In the genomic region with DNA sequence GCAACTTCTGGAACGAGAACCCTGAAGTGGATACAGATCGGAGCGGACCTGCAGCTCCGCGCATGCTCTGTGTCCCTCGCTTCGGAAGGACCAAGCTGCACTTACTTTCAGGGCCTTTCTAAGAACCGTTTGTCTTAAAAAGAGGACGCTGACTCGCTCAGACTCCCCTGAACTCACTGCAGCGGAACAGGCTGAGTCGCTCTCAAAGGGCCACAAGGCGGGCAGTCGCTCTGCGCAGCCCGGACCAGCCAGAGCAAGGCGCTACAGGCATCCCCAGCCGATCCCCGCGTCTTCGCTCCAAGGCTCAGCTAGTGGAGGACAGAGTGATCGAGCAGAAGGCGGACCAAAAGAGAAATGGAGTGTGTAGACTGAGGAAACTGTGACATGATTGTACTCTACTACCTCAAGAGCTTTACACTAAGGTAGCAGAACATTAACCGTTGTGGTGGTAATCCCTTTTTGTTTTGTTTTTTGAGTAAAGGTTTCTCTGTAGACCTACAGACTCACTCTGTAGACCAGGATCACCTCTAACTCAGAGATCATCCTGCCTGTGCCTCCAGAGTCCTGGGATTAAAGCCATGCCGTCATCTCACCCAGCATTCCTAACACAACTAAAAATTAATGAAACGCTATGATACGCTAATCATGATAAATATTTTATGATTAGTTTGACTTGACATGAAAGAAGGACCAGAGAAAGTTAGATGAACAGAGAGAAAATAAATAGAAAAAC, we compare ENCODE assay signal across 8 mouse cellular contexts. TPM values are rescaled to one million over a fixed set of nuclear protein-coding genes. Genes with fewer than 3 reads are reported as not detected.
DNase-seq lines count a peak whose midpoint lies in the region; ATAC-seq lines count a peak whose summit lies in the region.

A gene (minus strand): TSS at position 266 of the 733 bp plus-strand sequence.

- H3K27me3 ChIP-seq in intestine, embryonic 16.5 days (replicated peaks; ENCODE audit: control insufficient read depth, insufficient read depth, low read length) = no peaks in the 10 kb centered on the region
- H3K27me3 ChIP-seq in midbrain, embryonic 10.5 days (ENCODE audit: low read depth, poor library complexity, severe bottlenecking) = no peaks in the 10 kb centered on the region

- H3K27ac ChIP-seq in intestine, embryonic 16.5 days (ENCODE audit: low read length) = peak within 1 kb of the TSS; percentile 98
- peak within 1 kb of the TSS; percentile 87 for H3K27ac ChIP-seq in midbrain, embryonic 10.5 days (replicated peaks)

- H3K4me2 ChIP-seq in intestine, embryonic 16.5 days (ENCODE audit: low read depth, low read length) = peak within 1 kb of the TSS; percentile 75

- intact Hi-C loops in left cerebral cortex, postnatal 36 days (cut with DNase I) = no loop called here

- H3K36me3 ChIP-seq in intestine, embryonic 16.5 days (ENCODE audit: control insufficient read depth, insufficient read depth, low read length) = peaks cover 16% of the 10 kb centered on the region; the same call in 1 of the 2 replicates
- H3K36me3 ChIP-seq in midbrain, embryonic 10.5 days = peaks cover 60% of the 10 kb centered on the region

- no peaks in the 10 kb centered on the region for H3K9me3 ChIP-seq in intestine, embryonic 16.5 days (ENCODE audit: control insufficient read depth, low read length)
- H3K9me3 ChIP-seq in midbrain, embryonic 10.5 days (replicated peaks) = no peaks in the 10 kb centered on the region

- DNase-seq in adrenal gland, postnatal 10 days = peak; percentile 94
- peak; percentile 89 for DNase-seq in embryo, embryonic 9.5 days (ENCODE audit: extremely low spot score)
- DNase-seq in gastrocnemius, postnatal 4 days (ENCODE audit: low spot score in 2 of 2) = peak; percentile 66 to 82
- peak; percentile 87 to 90 for DNase-seq in left cerebral cortex, postnatal 36 days (ENCODE audit: low spot score in 2 of 2)
- peak; percentile 88 for DNase-seq in midbrain, embryonic 10.5 days (ENCODE audit: low spot score)
- DNase-seq in right cerebral cortex, postnatal 36 days (ENCODE audit: low spot score in 2 of 2) = peak; percentile 81 to 82
- peak; percentile 81 to 82 for DNase-seq in urinary bladder, postnatal 4 days (ENCODE audit: low spot score in 2 of 2)

- peak; percentile 97 for ATAC-seq in intestine, embryonic 16.5 days

- 3% methylated on average over 27 of the region's 27 CpGs for WGBS in intestine, embryonic 16.5 days
- 5% methylated on average over 27 of the region's 27 CpGs for WGBS in midbrain, embryonic 10.5 days

- peak within 1 kb of the TSS; percentile 78 for H3K4me3 ChIP-seq in intestine, embryonic 16.5 days (ENCODE audit: low read length)
- peak within 1 kb of the TSS; percentile 65 for H3K4me3 ChIP-seq in midbrain, embryonic 10.5 days

- H3K9ac ChIP-seq in intestine, embryonic 16.5 days (ENCODE audit: low read depth, low read length) = peak within 1 kb of the TSS; percentile 91

- peaks cover 6% of the 10 kb centered on the region for H3K4me1 ChIP-seq in intestine, embryonic 16.5 days (ENCODE audit: control insufficient read depth, insufficient read depth, low read length)
- H3K4me1 ChIP-seq in midbrain, embryonic 10.5 days = peaks cover 18% of the 10 kb centered on the region

RNA-seq across cellular contexts. Expression of the gene that starts here (rescaled TPM):
- total RNA-seq in adrenal gland, postnatal 10 days (2021) = 10 to 100 TPM in 1 of 2 experiments, 1 to 10 TPM in 1; 7.3 to 10.9 TPM
- 10 to 100 TPM in 1 of 2 experiments, 1 to 10 TPM in 1; 8.0 to 10.3 TPM for total RNA-seq in gastrocnemius, postnatal 4 days (2021)
- polyA plus RNA-seq in intestine, embryonic 16.5 days (2015; fragmentation: Nextera tagmentation; extraction: Ambion mirVana) = 3.3 and 3.8 TPM in 2 replicates
- 10 to 100 TPM in 1 of 2 experiments, 1 to 10 TPM in 1; 9.1 to 12.8 TPM for total RNA-seq in left cerebral cortex, postnatal 36 days (2021)
- polyA plus RNA-seq in midbrain, embryonic 10.5 days (2016; fragmentation: Nextera tagmentation; extraction: Ambion mirVana) = 8.1 and 9.2 TPM in 2 replicates

Comparison
In these comparisons a context has a peak if more than half of its experiments do, and no peak if none do; other contexts are left out.
1. Peak in every context shown above with its lines: DNase-seq, ATAC-seq, H3K4me3 ChIP-seq and H3K27ac ChIP-seq.